In genomic region chr4:125987071-125987470, GRCm38 (mm10) we compare ENCODE assay signal across 13 mouse cellular contexts. TPM values are rescaled to one million over a fixed set of nuclear protein-coding genes. Genes with fewer than 3 reads are reported as not detected.
"Had no signal": no experiment of that assay in that cellular context is flagged by ENCODE, and none has a peak within 500 bp of the region (broad histone marks: within the 10 kb centered on the region; RNA-seq: fewer than 3 reads in every experiment).

No protein-coding gene starts in this region.

- DNase-seq: lung, embryonic 14.5 days; lung, postnatal 10 days; lung, postnatal 4 days; midbrain, embryonic 14.5 days; retina, postnatal 1 day; right cerebral cortex, adult 18-20 months; right cerebral cortex, postnatal 25 days; right cerebral cortex, postnatal 4 days; spleen, adult 18-20 months; thymus, adult 18-20 months; thymus, postnatal 14 days; thymus, postnatal 36 days had no signal

RNA-seq across cellular contexts. Expression of gene Csf3r, which starts 37.3 kb away (rescaled TPM):
- polyA plus RNA-seq: myocyte had no signal
